Mouse (Mus musculus) megakaryocyte, embryonic 14.5 days (primary cell): Measurements from ENCODE around the gene Pkn1.

ENCODE experiments used
- FLI1 ChIP-seq: IDR thresholded peaks from 2 replicates; pipeline ENCODE4 v1.6.1; 2012; ENCODE audit warnings: low read length, inconsistent platforms, mixed read lengths
- GATA1 ChIP-seq: IDR thresholded peaks from 3 replicates; pipeline ENCODE4 v1.6.1; 2012; ENCODE audit warnings: mixed read lengths, low read length, inconsistent platforms, borderline replicate concordance

DNA sequence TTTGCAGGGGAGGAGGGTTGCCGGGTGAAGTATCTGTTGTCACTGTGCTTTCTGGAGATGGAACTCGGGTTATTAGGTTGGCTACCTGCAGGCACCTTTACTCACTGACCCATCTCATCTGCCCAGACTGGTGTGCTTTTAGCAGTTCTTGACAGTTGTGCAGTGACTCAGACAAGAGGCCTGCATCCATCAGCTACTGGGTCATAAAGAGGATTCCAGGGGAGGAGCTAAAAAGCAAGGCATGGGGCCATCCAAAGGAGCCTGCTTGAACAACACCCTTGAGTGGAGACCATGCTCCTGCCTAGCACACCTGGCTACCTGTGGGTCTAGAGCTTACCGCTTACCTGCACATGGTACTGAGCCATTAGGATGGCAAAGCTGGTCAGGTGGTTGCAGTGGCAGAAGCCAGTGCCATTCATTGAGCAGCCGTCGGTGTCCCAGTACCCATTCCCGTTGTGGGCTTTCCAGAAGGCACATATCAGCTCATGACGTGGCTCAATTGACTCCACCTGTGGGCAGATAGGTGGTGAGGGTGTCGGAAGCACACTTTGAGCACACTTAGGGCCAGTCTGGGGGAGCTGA is 26.6 kb upstream of the Pkn1 start:
- TF ChIP-seq GATA1 (no peak), FLI1 (no peak)
